Mouse (Mus musculus) hindbrain, embryonic 13.5 days (tissue): Measurements from ENCODE around the gene Rag2. TPM values are rescaled to one million over a fixed set of nuclear protein-coding genes. Genes with fewer than 3 reads are reported as not detected.
A peak's percentile ranks its signal among the peaks of the same experiment; 100 is the strongest.

Experiments used
- ATAC-seq: fragments of 200-750 bp; cut with Nextera tagmentation; 2 replicates; pipeline ENCODE4 v1.8.0; 2017; ENCODE audit warnings: moderate TSS enrichment; ENCODE audit not compliant: low FRiP score
- H3K27ac ChIP-seq: fragments of 300-500 bp; sonication (generic); 2 replicates; pipeline ENCODE4 v1.5.1; 2015; ENCODE audit warnings: inconsistent platforms, mild to moderate bottlenecking, moderate library complexity
- H3K27me3 ChIP-seq: fragments of 300-500 bp; sonication (generic); 2 replicates; pipeline ENCODE4 v1.6.1; 2015; ENCODE audit warnings: mild to moderate bottlenecking, inconsistent platforms
- H3K36me3 ChIP-seq: fragments of 300-500 bp; sonication (generic); 2 replicates; pipeline ENCODE4 v1.6.1; 2015; ENCODE audit warnings: mild to moderate bottlenecking, inconsistent platforms
- H3K4me1 ChIP-seq: fragments of 300-500 bp; sonication (generic); replicated peaks from 2 replicates; pipeline ENCODE4 v1.6.1; 2015; ENCODE audit warnings: inconsistent platforms
- H3K4me2 ChIP-seq: fragments of 300-500 bp; sonication (generic); 2 replicates; pipeline ENCODE4 v1.6.1; 2015; ENCODE audit warnings: inconsistent platforms, mild to moderate bottlenecking, moderate library complexity
- H3K4me3 ChIP-seq: fragments of 300-500 bp; sonication (generic); 2 replicates; pipeline ENCODE4 v1.5.1; 2015; ENCODE audit warnings: mild to moderate bottlenecking, inconsistent platforms
- H3K9ac ChIP-seq: fragments of 300-500 bp; sonication (generic); 2 replicates; pipeline ENCODE4 v1.6.1; 2015; ENCODE audit warnings: mild to moderate bottlenecking, inconsistent platforms
- H3K9me3 ChIP-seq: fragments of 300-500 bp; sonication (generic); 2 replicates; pipeline ENCODE4 v1.6.1; 2016; ENCODE audit warnings: inconsistent platforms
- WGBS: fragments of 180-500 bp; shearing (Covaris S2); methylation state at CpG from one replicate; pipeline ENCODE4 v1.1.7; 2015; 5-methylcytosine and 5-hydroxymethylcytosine counted together
- polyA plus RNA-seq: library from polyadenylated mRNA; unstranded; fragments of >200 nt; fragmentation: Nextera tagmentation; extraction: Ambion mirVana; gene quantifications from 2 replicates; pipeline ENCODE4 v1.2.1, GENCODE M21; 2015

The Rag2 gene
- polyA plus RNA-seq, 1 experiment from 2014 or later: 0.14 TPM

- H3K9ac ChIP-seq: no peak overlapping the region
- H3K4me2 ChIP-seq: no peak overlapping the region
- no peak overlapping the region for H3K27ac ChIP-seq
- H3K9me3 ChIP-seq: no peaks in the 10 kb centered on the region
- no peak overlapping the region for H3K4me3 ChIP-seq
- WGBS: 94% methylated on average over 3 of the region's 3 CpGs
- no peak for ATAC-seq
- no peaks in the 10 kb centered on the region for H3K36me3 ChIP-seq
- H3K27me3 ChIP-seq: no peaks in the 10 kb centered on the region
- H3K4me1 ChIP-seq: peaks cover 7% of the 10 kb centered on the region; the same call in 1 of the 2 replicates
Observed at GRCm38 (mm10) chr2:101668751-101669150, 44.2 kb downstream of the Rag2 start.

GRCm38 (mm10) chr2:101673547-101673946 lies 49.0 kb downstream of the Rag2 start:
- H3K9me3 ChIP-seq: no peaks in the 10 kb centered on the region
- 82% methylated on average over 3 of the region's 3 CpGs for WGBS
- H3K4me3 ChIP-seq: no peak overlapping the region
- no peak overlapping the region for H3K27ac ChIP-seq
- no peak overlapping the region for H3K4me2 ChIP-seq
- H3K36me3 ChIP-seq: no peaks in the 10 kb centered on the region
- peaks cover 6% of the 10 kb centered on the region; the same call in 1 of the 2 replicates for H3K27me3 ChIP-seq
- no peaks in the 10 kb centered on the region for H3K4me1 ChIP-seq
- ATAC-seq: no peak
- no peak overlapping the region for H3K9ac ChIP-seq

- H3K36me3 ChIP-seq: no peaks in the 10 kb centered on the region
- peak; percentile 91 for ATAC-seq
- peak within 1 kb of the TSS; percentile 89 for H3K4me2 ChIP-seq
- peaks cover 16% of the 10 kb centered on the region for H3K4me1 ChIP-seq
- peak within 1 kb of the TSS; percentile 97 for H3K4me3 ChIP-seq
- no peaks in the 10 kb centered on the region for H3K9me3 ChIP-seq
- H3K27me3 ChIP-seq: peaks cover 6% of the 10 kb centered on the region; the same call in 1 of the 2 replicates
- H3K9ac ChIP-seq: peak within 1 kb of the TSS; percentile 96
- WGBS: under 1% methylated on average over 67 of the region's 68 CpGs
- peak within 1 kb of the TSS; percentile 72 for H3K27ac ChIP-seq
Observed at GRCm38 (mm10) chr2:101678236-101679021, 53.9 kb downstream of the Rag2 start, which contains the start of gene Traf6. Traf6 (plus strand) TSS chr2:101678429.

GRCm38 (mm10) chr2:101679164-101679784 lies 54.8 kb downstream of the Rag2 start:
- H3K27me3 ChIP-seq: peaks cover 6% of the 10 kb centered on the region; the same call in 1 of the 2 replicates
- 2% methylated on average over 15 of the region's 15 CpGs for WGBS
- no peaks in the 10 kb centered on the region for H3K9me3 ChIP-seq
- H3K4me3 ChIP-seq: peak overlapping the region; percentile 97
- H3K9ac ChIP-seq: peak overlapping the region; percentile 96
- H3K27ac ChIP-seq: no peak overlapping the region
- peak overlapping the region; percentile 89 for H3K4me2 ChIP-seq
- peaks cover under 1% of the 10 kb centered on the region for H3K36me3 ChIP-seq
- H3K4me1 ChIP-seq: peaks cover 16% of the 10 kb centered on the region
- ATAC-seq: no peak

Other genes with a start within 250 kb of the Rag2 start
- 0.09 TPM in 2 replicates for gene Rag1, start 24.8 kb downstream of the Rag2 start, polyA plus RNA-seq
- 59.8 and 62.5 TPM in 2 replicates for gene B230118H07Rik, start 24.8 kb downstream of the Rag2 start, polyA plus RNA-seq
- 6.6 and 6.8 TPM in 2 replicates for gene Traf6, start 53.7 kb downstream of the Rag2 start, polyA plus RNA-seq